In genomic region chr12:35983472-35983871, GRCm38 (mm10) we compare ENCODE assay signal across 22 mouse cellular contexts. TPM values are rescaled to one million over a fixed set of nuclear protein-coding genes. Genes with fewer than 3 reads are reported as not detected.
DNase-seq lines count a peak whose midpoint lies in the region; ATAC-seq and TF ChIP-seq lines count a peak whose summit lies in the region.
"Had no signal": no experiment of that assay in that cellular context is flagged by ENCODE, and none has a peak within 500 bp of the region (broad histone marks: within the 10 kb centered on the region; RNA-seq: fewer than 3 reads in every experiment).

No protein-coding gene starts in this region.

- no peaks in the 10 kb centered on the region for H3K79me2 ChIP-seq in MEL (ENCODE audit: control insufficient read depth, insufficient read depth, low read length, poor library complexity)

- no peaks in the 10 kb centered on the region for H3K36me3 ChIP-seq in limb, embryonic 13.5 days
- H3K36me3 ChIP-seq in limb, embryonic 10.5 days: no peaks in the 10 kb centered on the region
- peaks cover 0 to 5% of the 10 kb centered on the region in 2 experiments; a peak in 2 of 4 replicates for H3K36me3 ChIP-seq in MEL (ENCODE audit: control insufficient read depth in 1 of 2, insufficient read depth in 2 of 2, low read length in 2 of 2)
- H3K36me3 ChIP-seq: forebrain, embryonic 15.5 days; heart, embryonic 10.5 days; limb, embryonic 15.5 days; midbrain, embryonic 10.5 days had no signal

- H3K4me2 ChIP-seq in limb, embryonic 13.5 days (replicated peaks): no peak overlapping the region
- H3K4me2 ChIP-seq: forebrain, embryonic 15.5 days; limb, embryonic 15.5 days; lung, embryonic 14.5 days had no signal

- no peaks in the 10 kb centered on the region for H3K9me3 ChIP-seq in limb, embryonic 13.5 days
- H3K9me3 ChIP-seq in limb, embryonic 10.5 days (replicated peaks): no peaks in the 10 kb centered on the region
- no peaks in the 10 kb centered on the region for H3K9me3 ChIP-seq in MEL (replicated peaks; ENCODE audit: insufficient read depth, low read length)
- H3K9me3 ChIP-seq: forebrain, embryonic 15.5 days; heart, embryonic 10.5 days; limb, embryonic 15.5 days; midbrain, embryonic 10.5 days had no signal

- H3K4me3 ChIP-seq in limb, embryonic 13.5 days: no peak overlapping the region
- no peak overlapping the region for H3K4me3 ChIP-seq in limb, embryonic 10.5 days
- H3K4me3 ChIP-seq in MEL (ENCODE audit: control insufficient read depth in 1 of 2, insufficient read depth in 1 of 2, low read depth in 2 of 2, low read length in 2 of 2): no peak overlapping the region
- H3K4me3 ChIP-seq: forebrain, embryonic 15.5 days; gastrocnemius, adult 2 months; heart, embryonic 10.5 days; limb, embryonic 15.5 days; midbrain, embryonic 10.5 days; myocyte had no signal

- no peak for TF ChIP-seq CTCF in MEL (IDR thresholded peaks at IDR 0.05 in 2 of 3, conservative IDR thresholded peaks at IDR 0.05 in 1 of 3; ENCODE audit: control insufficient read depth in 1 of 3, insufficient read depth in 1 of 3, low read depth in 2 of 3, low read length in 3 of 3, poor library complexity in 1 of 3, severe bottlenecking in 1 of 3)

- H3K9ac ChIP-seq in limb, embryonic 13.5 days: no peak overlapping the region
- H3K9ac ChIP-seq in MEL (ENCODE audit: control insufficient read depth, low read depth, low read length, poor library complexity, severe bottlenecking): no peak overlapping the region
- H3K9ac ChIP-seq: forebrain, embryonic 15.5 days; limb, embryonic 15.5 days; lung, embryonic 14.5 days had no signal

- no peaks in the 10 kb centered on the region for H3K27me3 ChIP-seq in limb, embryonic 13.5 days
- no peaks in the 10 kb centered on the region for H3K27me3 ChIP-seq in limb, embryonic 10.5 days (ENCODE audit: low read depth, poor library complexity, severe bottlenecking)
- peaks cover 0 to 4% of the 10 kb centered on the region in 2 experiments; a peak in 2 of 4 replicates for H3K27me3 ChIP-seq in MEL (ENCODE audit: control insufficient read depth in 1 of 2, insufficient read depth in 2 of 2, low read length in 2 of 2)
- H3K27me3 ChIP-seq: forebrain, embryonic 15.5 days; limb, embryonic 15.5 days had no signal

- TF ChIP-seq EP300 in MEL (IDR thresholded peaks at IDR 0.05; ENCODE audit: low read depth in 1 of 2, low read length in 2 of 2): no peak

- TF ChIP-seq POLR2A in MEL (IDR thresholded peaks at IDR 0.05; ENCODE audit: control insufficient read depth in 1 of 2, insufficient read depth in 1 of 2, low read depth in 1 of 2, low read length in 2 of 2, poor library complexity in 1 of 2): no peak

- no peak overlapping the region for H3K27ac ChIP-seq in limb, embryonic 13.5 days
- H3K27ac ChIP-seq in limb, embryonic 10.5 days: no peak overlapping the region
- no peak overlapping the region for H3K27ac ChIP-seq in MEL (ENCODE audit: control insufficient read depth, low read depth, low read length)
- H3K27ac ChIP-seq: forebrain, embryonic 15.5 days; gastrocnemius, adult 2 months; heart, embryonic 10.5 days; limb, embryonic 15.5 days; midbrain, embryonic 10.5 days had no signal

- TF ChIP-seq RAD21 in MEL (IDR thresholded peaks at IDR 0.05; ENCODE audit: low read depth, low read length): no peak

- H3K4me1 ChIP-seq in limb, embryonic 13.5 days: 0 out of 2 replicates have a peak, but pooled peaks cover 4% of the 10 kb centered on the region
- H3K4me1 ChIP-seq in limb, embryonic 10.5 days: peaks cover 6% of the 10 kb centered on the region
- H3K4me1 ChIP-seq in MEL (ENCODE audit: control insufficient read depth in 1 of 2, insufficient read depth in 2 of 2, low read length in 2 of 2): peaks cover 0 to 7% of the 10 kb centered on the region in 2 experiments; a peak in 2 of 4 replicates

- DNase-seq in limb, embryonic 10.5 days (ENCODE audit: low spot score): no peak
- DNase-seq in MEL (ENCODE audit: low read depth, low spot score): peak; percentile 17
- DNase-seq in induced T-regulatory cell, adult 2 months (ENCODE audit: low read depth): peak; percentile 14
- DNase-seq in skeletal muscle tissue, adult 2 months (ENCODE audit: low read depth, low spot score): peak; percentile 3
- DNase-seq in frontal cortex, postnatal 14 days (ENCODE audit: low spot score in 2 of 2): no peak
- no peak for DNase-seq in layer of hippocampus, adult 9-10 months (ENCODE audit: low spot score)
- DNase-seq in adrenal gland, adult 8-10 months: no peak
- DNase-seq: adrenal gland, postnatal 10 days; cerebellum, adult 9-10 months; gastrocnemius, adult 2 months; heart, postnatal 14 days; lung, embryonic 14.5 days; thymus, adult 18-20 months had no signal

- peak; percentile 48; the same call in 1 of the 2 replicates for ATAC-seq in limb, embryonic 13.5 days (ENCODE audit: low FRiP score, low read depth)
- ATAC-seq: forebrain, embryonic 15.5 days had no signal

- WGBS in limb, embryonic 13.5 days: 52% methylated on average over 9 of the region's 9 CpGs
- WGBS in limb, embryonic 10.5 days: 97% methylated on average over 9 of the region's 9 CpGs

TF ChIP-seq in MEL, 35 proteins besides CTCF, POLR2A, EP300 and RAD21:
- no peak for TF ChIP-seq HCFC1 (IDR thresholded peaks at IDR 0.05; ENCODE audit: low read depth, low read length)

RNA-seq across cellular contexts. Expression of gene Agr2, which starts 9.2 kb away (rescaled TPM):
- 0.32 and 1.5 TPM in 2 replicates for polyA plus RNA-seq in limb, embryonic 13.5 days (2015; fragmentation: Nextera tagmentation; extraction: Ambion mirVana)
- not detected in 2 replicates for polyA plus RNA-seq in limb, embryonic 10.5 days (2016; fragmentation: Nextera tagmentation; extraction: Ambion mirVana)
- not detected in 2 replicates for total RNA-seq in MEL (2012; rRNA removed)
- polyA plus RNA-seq in MEL (2012; ENCODE audit: insufficient read depth in 1 of 2, insufficient read length in 2 of 2, low read depth in 1 of 2, low replicate concordance in 2 of 2, missing spikeins in 1 of 2): not detected
- not detected for total RNA-seq in adrenal gland, adult 8-10 months (2022)
- total RNA-seq: adrenal gland, postnatal 10 days; ES-E14; gastrocnemius, adult 2 months; heart, postnatal 14 days; left cerebral cortex, adult 18-20 months had no signal
- polyA plus RNA-seq: forebrain, embryonic 15.5 days; heart, embryonic 10.5 days; midbrain, embryonic 10.5 days; myocyte had no signal

RNA-seq across cellular contexts. Expression of gene Agr3, which starts 58.1 kb away (rescaled TPM):
- polyA plus RNA-seq in limb, embryonic 13.5 days (2015; fragmentation: Nextera tagmentation; extraction: Ambion mirVana): 0.24 TPM in 1 of 2 replicates, not detected in the other
- polyA plus RNA-seq in limb, embryonic 10.5 days (2016; fragmentation: Nextera tagmentation; extraction: Ambion mirVana): not detected in 2 replicates
- not detected in 2 replicates for total RNA-seq in MEL (2012; rRNA removed)
- polyA plus RNA-seq in MEL (2012; ENCODE audit: insufficient read depth in 1 of 2, insufficient read length in 2 of 2, low read depth in 1 of 2, low replicate concordance in 2 of 2, missing spikeins in 1 of 2): not detected
- total RNA-seq in adrenal gland, adult 8-10 months (2022): not detected
- total RNA-seq: adrenal gland, postnatal 10 days; ES-E14; gastrocnemius, adult 2 months; heart, postnatal 14 days; left cerebral cortex, adult 18-20 months had no signal
- polyA plus RNA-seq: forebrain, embryonic 15.5 days; heart, embryonic 10.5 days; kidney, embryonic 14.5 days; limb, embryonic 15.5 days; lung, embryonic 14.5 days; midbrain, embryonic 10.5 days; myocyte had no signal

RNA-seq across cellular contexts. Expression of gene Tspan13, which starts 58.8 kb away (rescaled TPM):
- 56.4 and 57.4 TPM in 2 replicates for polyA plus RNA-seq in limb, embryonic 13.5 days (2015; fragmentation: Nextera tagmentation; extraction: Ambion mirVana)
- polyA plus RNA-seq in limb, embryonic 10.5 days (2016; fragmentation: Nextera tagmentation; extraction: Ambion mirVana): 47.2 and 57.7 TPM in 2 replicates
- 23.0 and 23.7 TPM in 2 replicates for total RNA-seq in MEL (2012; rRNA removed)
- polyA plus RNA-seq in MEL (2012; ENCODE audit: insufficient read depth in 1 of 2, insufficient read length in 2 of 2, low read depth in 1 of 2, low replicate concordance in 2 of 2, missing spikeins in 1 of 2): 10 to 100 TPM in 1 of 2 experiments, not detected in 1; 37.5 TPM
- 10 to 100 TPM in 3 of 4 experiments, 1 to 10 TPM in 1; 8.9 to 18.6 (median 13.8) TPM for total RNA-seq in adrenal gland, adult 8-10 months (2022)

Comparison
In these comparisons a context has a peak if more than half of its experiments do, and no peak if none do; other contexts are left out.
1. DNase-seq: peak in MEL (single experiment), induced T-regulatory cell, adult 2 months (single experiment) and skeletal muscle tissue, adult 2 months (single experiment); none in limb, embryonic 10.5 days (single experiment), frontal cortex, postnatal 14 days (0 of 2), layer of hippocampus, adult 9-10 months (single experiment) and adrenal gland, adult 8-10 months (single experiment).